Mouse (Mus musculus) adrenal gland (tissue): ENCODE data around the gene Hist1h2ad.

ENCODE experiments used
- intact Hi-C: fragments of 180-260 bp; cut with DNase I; formaldehyde crosslinking; loops from one replicate; pipeline ENCODE4 v1.15.1; 2025
- microRNA-seq, 2 experiments: library from miRNA; unstranded; fragments of <30 nt; microRNA quantifications; one replicate each; pipeline ENCODE4; 2019

Hist1h2ad gene

GRCm38 (mm10) chr13:23620056-23620732, 46.0 kb downstream of the Hist1h2ad start:
- intact Hi-C loops = no loop called here

GRCm38 (mm10) chr13:23620733-23621531, 46.8 kb downstream of the Hist1h2ad start, which contains the start of gene Hist1h2be:
Gene Hist1h2be (minus strand): TSS chr13:23621124.
- intact Hi-C loops = no loop called here

GRCm38 (mm10) chr13:23621532-23622174, 47.5 kb downstream of the Hist1h2ad start:
- intact Hi-C loops = loop anchor here (2.0 kb wide), 1 partner anchor 61 kb away; the partner anchor contains the start of gene Hist1h2ac

- intact Hi-C loops = loop anchor here (2.0 kb wide), 1 partner anchor 61 kb away; the partner anchor contains the start of gene Hist1h2ac
Observed at GRCm38 (mm10) chr13:23622175-23622671, 48.0 kb downstream of the Hist1h2ad start, which contains the start of gene Hist1h1e. Gene Hist1h1e (minus strand): TSS chr13:23622558.

DNA sequence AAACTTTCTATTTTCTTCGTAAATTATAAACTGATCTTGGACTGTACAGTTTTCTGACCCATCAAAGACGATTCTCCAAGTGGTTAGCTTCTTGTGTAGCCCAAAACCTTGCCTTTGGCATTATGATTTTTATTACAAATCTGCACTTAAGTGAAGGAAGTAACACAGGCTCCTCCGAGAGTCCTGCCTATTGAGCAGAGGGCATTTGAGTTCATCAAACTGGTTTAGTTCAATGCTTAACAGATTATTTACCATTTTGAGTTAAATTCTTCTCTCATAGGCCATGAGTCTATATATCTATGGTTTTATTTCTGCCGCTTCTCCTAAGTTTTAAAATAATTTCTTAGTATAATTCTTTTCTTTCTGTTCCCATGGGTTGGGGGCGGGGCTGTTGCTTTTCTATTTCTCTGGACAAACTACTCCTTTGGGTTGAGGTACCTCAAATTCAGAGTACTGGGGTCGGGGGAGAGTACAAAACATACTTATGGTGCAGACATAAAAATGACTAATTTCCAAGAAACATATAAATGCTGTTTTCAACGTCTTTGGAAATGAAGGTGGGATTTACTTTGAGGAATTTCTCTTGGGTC, 48.8 kb downstream of the Hist1h2ad start:
- intact Hi-C loops = loop anchor here (2.0 kb wide), 1 partner anchor 60 kb away; the partner anchor contains the start of gene Hist1h2ac

Small RNA genes lying within 50 kb of the gene (microRNA-seq; reads per million reads assigned to microRNA genes)
- gene Gm44297 = 0 reads per million in 2 experiments
- 0 reads per million in 2 experiments for gene Gm44359
- 0 reads per million in 2 experiments for gene Gm44394
